Mouse (Mus musculus): ENCODE measurements around the gene Vgll4. TPM values are rescaled to one million over a fixed set of nuclear protein-coding genes. Genes with fewer than 3 reads are reported as not detected.

Vgll4 gene
- polyA plus RNA-seq, 1 experiment from 2014 or later: 75.1 TPM

- Histone ChIP-seq H3K27me3 (ENCODE audit: control insufficient read depth, insufficient read depth, low read length) (no peaks in the 10 kb centered on the region), H3K4me3 (replicated peaks; ENCODE audit: low read length) (no peak overlapping the region), H3K36me3 (ENCODE audit: control insufficient read depth, insufficient read depth, low read length) (no peaks in the 10 kb centered on the region), H3K4me1 (ENCODE audit: control insufficient read depth, insufficient read depth, low read length) (peaks cover 40% of the 10 kb centered on the region), H3K27ac (ENCODE audit: low read length) (no peak overlapping the region), H3K4me2 (ENCODE audit: low read depth, low read length) (no peak overlapping the region), H3K9ac (ENCODE audit: low read length) (no peak overlapping the region), H3K9me3 (replicated peaks; ENCODE audit: control insufficient read depth, low read length) (no peaks in the 10 kb centered on the region)
- 54% methylated on average over 7 of the region's 7 CpGs for WGBS
- ATAC-seq (ENCODE audit: insufficient read depth, low FRiP score): no peak
Observed at GRCm38 (mm10) chr6:114851688-114852087, 118.1 kb downstream of the Vgll4 start.

- Histone ChIP-seq H3K9me3 (replicated peaks; ENCODE audit: control insufficient read depth, low read length) (no peaks in the 10 kb centered on the region), H3K4me3 (replicated peaks; ENCODE audit: low read length) (no peak overlapping the region), H3K36me3 (ENCODE audit: control insufficient read depth, insufficient read depth, low read length) (no peaks in the 10 kb centered on the region), H3K4me1 (ENCODE audit: control insufficient read depth, insufficient read depth, low read length) (peaks cover 26% of the 10 kb centered on the region), H3K9ac (ENCODE audit: low read length) (no peak overlapping the region), H3K27me3 (ENCODE audit: control insufficient read depth, insufficient read depth, low read length) (no peaks in the 10 kb centered on the region), H3K27ac (ENCODE audit: low read length) (no peak overlapping the region), H3K4me2 (ENCODE audit: low read depth, low read length) (no peak overlapping the region)
- 85% methylated on average over 8 of the region's 8 CpGs for WGBS
- no peak for ATAC-seq (ENCODE audit: insufficient read depth, low FRiP score)
Observed at GRCm38 (mm10) chr6:114849787-114850186, 120.0 kb downstream of the Vgll4 start.

- no peak for ATAC-seq (ENCODE audit: insufficient read depth, low FRiP score)
- Histone ChIP-seq H3K9me3 (replicated peaks; ENCODE audit: control insufficient read depth, low read length) (no peaks in the 10 kb centered on the region), H3K9ac (ENCODE audit: low read length) (no peak overlapping the region), H3K4me3 (replicated peaks; ENCODE audit: low read length) (no peak overlapping the region), H3K36me3 (ENCODE audit: control insufficient read depth, insufficient read depth, low read length) (no peaks in the 10 kb centered on the region), H3K4me1 (ENCODE audit: control insufficient read depth, insufficient read depth, low read length) (peaks cover 22% of the 10 kb centered on the region), H3K27ac (ENCODE audit: low read length) (no peak overlapping the region), H3K4me2 (ENCODE audit: low read depth, low read length) (no peak overlapping the region), H3K27me3 (ENCODE audit: control insufficient read depth, insufficient read depth, low read length) (no peaks in the 10 kb centered on the region)
- WGBS: 46% methylated on average over 7 of the region's 7 CpGs
Observed at GRCm38 (mm10) chr6:114848761-114849160, 121.0 kb downstream of the Vgll4 start.

- H3K4me1 ChIP-seq (ENCODE audit: control insufficient read depth, insufficient read depth, low read length): peaks cover 21% of the 10 kb centered on the region
- no peak overlapping the region for H3K4me2 ChIP-seq (ENCODE audit: low read depth, low read length)
- WGBS: 59% methylated on average over 12 of the region's 12 CpGs
- H3K27ac ChIP-seq (ENCODE audit: low read length): no peak overlapping the region
- H3K36me3 ChIP-seq (ENCODE audit: control insufficient read depth, insufficient read depth, low read length): no peaks in the 10 kb centered on the region
- H3K4me3 ChIP-seq (replicated peaks; ENCODE audit: low read length): no peak overlapping the region
- no peaks in the 10 kb centered on the region for H3K9me3 ChIP-seq (replicated peaks; ENCODE audit: control insufficient read depth, low read length)
- ATAC-seq (ENCODE audit: insufficient read depth, low FRiP score): no peak
- no peaks in the 10 kb centered on the region for H3K27me3 ChIP-seq (ENCODE audit: control insufficient read depth, insufficient read depth, low read length)
- no peak overlapping the region for H3K9ac ChIP-seq (ENCODE audit: low read length)
Observed at GRCm38 (mm10) chr6:114847582-114848174, 122.1 kb downstream of the Vgll4 start.

- Histone ChIP-seq H3K9me3 (replicated peaks; ENCODE audit: control insufficient read depth, low read length) (no peaks in the 10 kb centered on the region), H3K36me3 (ENCODE audit: control insufficient read depth, insufficient read depth, low read length) (no peaks in the 10 kb centered on the region), H3K4me2 (ENCODE audit: low read depth, low read length) (no peak overlapping the region), H3K27ac (ENCODE audit: low read length) (no peak overlapping the region), H3K27me3 (ENCODE audit: control insufficient read depth, insufficient read depth, low read length) (no peaks in the 10 kb centered on the region), H3K4me3 (replicated peaks; ENCODE audit: low read length) (no peak overlapping the region), H3K9ac (ENCODE audit: low read length) (no peak overlapping the region), H3K4me1 (ENCODE audit: control insufficient read depth, insufficient read depth, low read length) (peaks cover 14% of the 10 kb centered on the region)
- ATAC-seq (ENCODE audit: insufficient read depth, low FRiP score): peak; percentile 45
- WGBS: 49% methylated on average over 4 of the region's 4 CpGs
Observed at GRCm38 (mm10) chr6:114846153-114846772, 123.5 kb downstream of the Vgll4 start.

GRCm38 (mm10) chr6:114842863-114843262, 126.9 kb downstream of the Vgll4 start:
- no peak overlapping the region for H3K4me3 ChIP-seq (replicated peaks; ENCODE audit: low read length)
- H3K36me3 ChIP-seq (ENCODE audit: control insufficient read depth, insufficient read depth, low read length): no peaks in the 10 kb centered on the region
- no peaks in the 10 kb centered on the region for H3K27me3 ChIP-seq (ENCODE audit: control insufficient read depth, insufficient read depth, low read length)
- ATAC-seq (ENCODE audit: insufficient read depth, low FRiP score): no peak
- no peak overlapping the region for H3K4me2 ChIP-seq (ENCODE audit: low read depth, low read length)
- 91% methylated on average over 2 of the region's 2 CpGs for WGBS
- H3K27ac ChIP-seq (ENCODE audit: low read length): no peak overlapping the region
- H3K9ac ChIP-seq (ENCODE audit: low read length): no peak overlapping the region
- H3K4me1 ChIP-seq (ENCODE audit: control insufficient read depth, insufficient read depth, low read length): peaks cover 25% of the 10 kb centered on the region
- H3K9me3 ChIP-seq (replicated peaks; ENCODE audit: control insufficient read depth, low read length): no peaks in the 10 kb centered on the region

GRCm38 (mm10) chr6:114842131-114842530, 127.7 kb downstream of the Vgll4 start:
- no peak overlapping the region for H3K27ac ChIP-seq (ENCODE audit: low read length)
- 67% methylated on average over 3 of the region's 3 CpGs for WGBS

GRCm38 (mm10) chr6:114840012-114840411, 129.8 kb downstream of the Vgll4 start:
- peaks cover 25% of the 10 kb centered on the region for H3K4me1 ChIP-seq (ENCODE audit: control insufficient read depth, insufficient read depth, low read length)
- WGBS: 79% methylated on average over 7 of the region's 7 CpGs
- peak; percentile 43; the same call in 1 of the 2 replicates for ATAC-seq (ENCODE audit: insufficient read depth, low FRiP score)

More at GRCm38 (mm10) chr6:114842131-114842530, 127.7 kb downstream of the Vgll4 start:
- H3K4me1 ChIP-seq (ENCODE audit: control insufficient read depth, insufficient read depth, low read length): peaks cover 25% of the 10 kb centered on the region
- no peak overlapping the region for H3K4me3 ChIP-seq (replicated peaks; ENCODE audit: low read length)
- H3K9ac ChIP-seq (ENCODE audit: low read length): peak overlapping the region; percentile 26; the same call in 1 of the 2 replicates
- ATAC-seq (ENCODE audit: insufficient read depth, low FRiP score): no peak
- no peaks in the 10 kb centered on the region for H3K27me3 ChIP-seq (ENCODE audit: control insufficient read depth, insufficient read depth, low read length)
- no peaks in the 10 kb centered on the region for H3K36me3 ChIP-seq (ENCODE audit: control insufficient read depth, insufficient read depth, low read length)
- no peaks in the 10 kb centered on the region for H3K9me3 ChIP-seq (replicated peaks; ENCODE audit: control insufficient read depth, low read length)
- H3K4me2 ChIP-seq (ENCODE audit: low read depth, low read length): no peak overlapping the region

GRCm38 (mm10) chr6:114838872-114839271, 130.9 kb downstream of the Vgll4 start:
- H3K4me3 ChIP-seq (replicated peaks; ENCODE audit: low read length): no peak overlapping the region
- no peaks in the 10 kb centered on the region for H3K27me3 ChIP-seq (ENCODE audit: control insufficient read depth, insufficient read depth, low read length)
- no peak overlapping the region for H3K9ac ChIP-seq (ENCODE audit: low read length)
- WGBS: 73% methylated on average over 4 of the region's 4 CpGs
- no peak for ATAC-seq (ENCODE audit: insufficient read depth, low FRiP score)
- no peaks in the 10 kb centered on the region for H3K36me3 ChIP-seq (ENCODE audit: control insufficient read depth, insufficient read depth, low read length)
- H3K9me3 ChIP-seq (replicated peaks; ENCODE audit: control insufficient read depth, low read length): no peaks in the 10 kb centered on the region
- no peak overlapping the region for H3K4me2 ChIP-seq (ENCODE audit: low read depth, low read length)
- peaks cover 25% of the 10 kb centered on the region for H3K4me1 ChIP-seq (ENCODE audit: control insufficient read depth, insufficient read depth, low read length)
- no peak overlapping the region for H3K27ac ChIP-seq (ENCODE audit: low read length)

More at GRCm38 (mm10) chr6:114840012-114840411, 129.8 kb downstream of the Vgll4 start:
- H3K9me3 ChIP-seq (replicated peaks; ENCODE audit: control insufficient read depth, low read length): no peaks in the 10 kb centered on the region
- H3K27ac ChIP-seq (ENCODE audit: low read length): no peak overlapping the region
- H3K36me3 ChIP-seq (ENCODE audit: control insufficient read depth, insufficient read depth, low read length): no peaks in the 10 kb centered on the region
- no peaks in the 10 kb centered on the region for H3K27me3 ChIP-seq (ENCODE audit: control insufficient read depth, insufficient read depth, low read length)
- peak overlapping the region; percentile 17; the same call in 1 of the 2 replicates for H3K9ac ChIP-seq (ENCODE audit: low read length)
- no peak overlapping the region for H3K4me3 ChIP-seq (replicated peaks; ENCODE audit: low read length)
- H3K4me2 ChIP-seq (ENCODE audit: low read depth, low read length): no peak overlapping the region

Data from stomach, embryonic 16.5 days (tissue).